In genomic region chr7:117428690-117429224, GRCm38 (mm10) we compare ENCODE assay signal across 9 mouse cellular contexts. TPM values are rescaled to one million over a fixed set of nuclear protein-coding genes. Genes with fewer than 3 reads are reported as not detected.
A peak's percentile ranks its signal among the peaks of the same experiment; 100 is the strongest.
DNase-seq lines count a peak whose midpoint lies in the region; ATAC-seq lines count a peak whose summit lies in the region.
"Had no signal": no experiment of that assay in that cellular context is flagged by ENCODE, and none has a peak within 500 bp of the region (broad histone marks: within the 10 kb centered on the region; RNA-seq: fewer than 3 reads in every experiment).

No protein-coding gene starts in this region.

- WGBS in forebrain, embryonic 10.5 days = 62% methylated on average over 8 of the region's 8 CpGs
- WGBS in forebrain, embryonic 16.5 days = 34% methylated on average over 8 of the region's 8 CpGs
- 41% methylated on average over 8 of the region's 8 CpGs for WGBS in heart, embryonic 10.5 days

- peak; percentile 44 for DNase-seq in forebrain, embryonic 10.5 days (ENCODE audit: extremely low spot score, low spot score)
- DNase-seq in T-cell, adult 2 months (ENCODE audit: low spot score) = peak; percentile 91
- peak; percentile 84 for DNase-seq in heart, embryonic 10.5 days (ENCODE audit: low spot score)
- peak; percentile 26 for DNase-seq in lung, postnatal 14 days
- peak; percentile 81 to 83 for DNase-seq in spleen, postnatal 36 days (ENCODE audit: low spot score in 2 of 2)
- DNase-seq in frontal cortex, postnatal 10 days (ENCODE audit: low spot score in 2 of 2) = no peak
- no peak for DNase-seq in urinary bladder, adult 18-20 months (ENCODE audit: low spot score in 2 of 2)

- ATAC-seq in forebrain, embryonic 16.5 days = no peak

- no peaks in the 10 kb centered on the region for H3K36me3 ChIP-seq in forebrain, embryonic 10.5 days (replicated peaks)
- H3K36me3 ChIP-seq in forebrain, embryonic 16.5 days (ENCODE audit: control insufficient read depth, insufficient read depth) = no peaks in the 10 kb centered on the region
- H3K36me3 ChIP-seq in heart, embryonic 10.5 days = no peaks in the 10 kb centered on the region

- H3K4me3 ChIP-seq in forebrain, embryonic 10.5 days = no peak overlapping the region
- H3K4me3 ChIP-seq in forebrain, embryonic 16.5 days (replicated peaks; ENCODE audit: low read length) = no peak overlapping the region
- no peak overlapping the region for H3K4me3 ChIP-seq in heart, embryonic 10.5 days

- no peaks in the 10 kb centered on the region for H3K27me3 ChIP-seq in forebrain, embryonic 10.5 days (ENCODE audit: poor library complexity, severe bottlenecking)
- no peaks in the 10 kb centered on the region for H3K27me3 ChIP-seq in forebrain, embryonic 16.5 days (replicated peaks; ENCODE audit: control insufficient read depth, insufficient read depth, low read length)
- H3K27me3 ChIP-seq in heart, embryonic 10.5 days (ENCODE audit: insufficient read depth, poor library complexity, severe bottlenecking) = no peaks in the 10 kb centered on the region

- H3K9me3 ChIP-seq in forebrain, embryonic 10.5 days = no peaks in the 10 kb centered on the region
- H3K9me3 ChIP-seq in forebrain, embryonic 16.5 days (ENCODE audit: control insufficient read depth, low read length) = no peaks in the 10 kb centered on the region
- H3K9me3 ChIP-seq in heart, embryonic 10.5 days = no peaks in the 10 kb centered on the region

- peak overlapping the region; percentile 74 for H3K27ac ChIP-seq in forebrain, embryonic 10.5 days
- H3K27ac ChIP-seq in forebrain, embryonic 16.5 days (ENCODE audit: low read length) = no peak overlapping the region
- H3K27ac ChIP-seq in heart, embryonic 10.5 days = peak overlapping the region; percentile 67

- peaks cover 35% of the 10 kb centered on the region for H3K4me1 ChIP-seq in forebrain, embryonic 10.5 days
- peaks cover 21% of the 10 kb centered on the region for H3K4me1 ChIP-seq in forebrain, embryonic 16.5 days (replicated peaks; ENCODE audit: control insufficient read depth, insufficient read depth, low read length)
- peaks cover 40% of the 10 kb centered on the region for H3K4me1 ChIP-seq in heart, embryonic 10.5 days

- H3K4me2 ChIP-seq in forebrain, embryonic 16.5 days (ENCODE audit: low read length) = no peak overlapping the region

- no peak overlapping the region for H3K9ac ChIP-seq in forebrain, embryonic 16.5 days (replicated peaks; ENCODE audit: low read depth, low read length)

RNA-seq across cellular contexts. Expression of gene Xylt1, which starts 48.0 kb away (rescaled TPM):
- 1.7 and 2.3 TPM in 2 replicates for polyA plus RNA-seq in forebrain, embryonic 10.5 days (2016; fragmentation: Nextera tagmentation; extraction: Ambion mirVana)
- 2.4 and 2.6 TPM in 2 replicates for polyA plus RNA-seq in forebrain, embryonic 16.5 days (2015; fragmentation: Nextera tagmentation; extraction: Ambion mirVana)
- polyA plus RNA-seq in heart, embryonic 10.5 days (2016; fragmentation: Nextera tagmentation; extraction: Ambion mirVana) = 1.2 and 1.8 TPM in 2 replicates
- polyA plus RNA-seq: C2C12 had no signal

Comparison
In these comparisons a context has a peak if more than half of its experiments do, and no peak if none do; other contexts are left out.
1. DNase-seq: peak in forebrain, embryonic 10.5 days (single experiment), T-cell, adult 2 months (single experiment), heart, embryonic 10.5 days (single experiment), lung, postnatal 14 days (single experiment) and spleen, postnatal 36 days (2 of 2); none in frontal cortex, postnatal 10 days (0 of 2) and urinary bladder, adult 18-20 months (0 of 2).